Mouse (Mus musculus) myocyte (in vitro differentiated cells): ENCODE results near the gene Flywch2.

ENCODE experiments used
- E2F4 ChIP-seq: IDR thresholded peaks from one replicate; pipeline ENCODE4 v1.6.1; 2011; ENCODE audit warnings: mild to moderate bottlenecking, control low read depth, moderate library complexity; ENCODE audit not compliant: insufficient read depth
- MAX ChIP-seq: IDR thresholded peaks from one replicate; pipeline ENCODE4 v1.6.1; 2011; ENCODE audit warnings: low read depth, mild to moderate bottlenecking, control low read depth
- MYOG ChIP-seq, 3 experiments: IDR thresholded peaks; one replicate each; pipeline ENCODE4 v1.6.1; 2011; ENCODE audit warnings: control low read depth in 2 of 3, low read depth in 2 of 3, mild to moderate bottlenecking in 2 of 3; ENCODE audit not compliant: insufficient read length in 2 of 3, control insufficient read depth in 1 of 3, insufficient read depth in 1 of 3
- POLR2A ChIP-seq: IDR thresholded peaks from one replicate; pipeline ENCODE4 v1.6.1; 2011; ENCODE audit warnings: low read depth, mild to moderate bottlenecking, control low read depth, moderate library complexity; ENCODE audit not compliant: insufficient read length
- POLR2AphosphoS2 ChIP-seq: IDR thresholded peaks from one replicate; pipeline ENCODE4 v1.6.1; 2011; ENCODE audit warnings: low read depth, control low read depth; ENCODE audit not compliant: insufficient read length
- USF1 ChIP-seq: IDR thresholded peaks from one replicate; pipeline ENCODE4 v1.6.1; 2011; ENCODE audit warnings: low read depth, mild to moderate bottlenecking, control low read depth, moderate library complexity

- TF ChIP-seq POLR2A (no peak), USF1 (no peak), MAX (no peak), E2F4 (no peak), MYOG (IDR thresholded peaks at IDR 0.05; ENCODE audit: control insufficient read depth in 1 of 3, insufficient read depth in 1 of 3, insufficient read length in 2 of 3, low read depth in 2 of 3) (no peak), POLR2AphosphoS2 (no peak)
Observed at GRCm38 (mm10) chr17:23776216-23776615, 9.7 kb downstream of the Flywch2 start.
